ENCODE assay signal across 10 mouse cellular contexts in the genomic region with DNA sequence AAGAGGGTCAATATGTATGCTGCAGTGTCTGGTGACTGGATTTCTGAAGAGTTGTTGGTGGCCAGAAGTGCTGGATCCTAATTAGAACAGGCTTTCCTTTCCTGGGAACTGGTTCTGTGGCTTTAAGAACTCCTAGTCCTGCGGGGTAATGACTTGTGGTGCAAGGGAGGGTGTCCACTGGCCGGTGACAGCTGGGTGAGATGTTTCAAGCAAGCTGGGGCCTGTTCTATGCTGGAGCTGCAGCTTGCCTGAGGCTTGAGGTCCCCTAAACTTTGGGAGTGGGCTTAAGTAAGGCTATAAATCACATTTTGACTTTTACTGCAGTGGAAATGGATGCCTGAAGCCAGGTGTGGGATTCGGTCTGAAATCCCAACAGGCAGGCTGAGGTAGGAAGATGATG. TPM values are rescaled to one million over a fixed set of nuclear protein-coding genes. Genes with fewer than 3 reads are reported as not detected.
DNase-seq lines count a peak whose midpoint lies in the region; ATAC-seq and TF ChIP-seq lines count a peak whose summit lies in the region.
"Had no signal": no experiment of that assay in that cellular context is flagged by ENCODE, and none has a peak within 500 bp of the region (broad histone marks: within the 10 kb centered on the region; RNA-seq: fewer than 3 reads in every experiment).

No protein-coding gene starts in this region.

- no peaks in the 10 kb centered on the region for H3K27me3 ChIP-seq in heart, embryonic 16.5 days (ENCODE audit: control insufficient read depth, insufficient read depth, low read length)
- no peaks in the 10 kb centered on the region for H3K27me3 ChIP-seq in limb, embryonic 13.5 days
- no peaks in the 10 kb centered on the region for H3K27me3 ChIP-seq in stomach, postnatal 0 days (ENCODE audit: control insufficient read depth, insufficient read depth, low read length)
- H3K27me3 ChIP-seq: midbrain, embryonic 13.5 days had no signal

- DNase-seq in retina, postnatal 1 day, result peak; percentile 22
- no peak for DNase-seq in retina, embryonic 14.5 days (ENCODE audit: low spot score)
- DNase-seq in stomach, postnatal 0 days (ENCODE audit: low spot score), result no peak
- DNase-seq in layer of hippocampus, adult 11-12 months (ENCODE audit: low spot score), result no peak
- no peak for DNase-seq in cerebellum, adult 11-12 months
- DNase-seq: gastrocnemius, postnatal 14 days had no signal

- peaks cover 62% of the 10 kb centered on the region for H3K4me1 ChIP-seq in heart, embryonic 16.5 days (ENCODE audit: control insufficient read depth, insufficient read depth, low read length)
- H3K4me1 ChIP-seq in limb, embryonic 13.5 days, result peaks cover 29% of the 10 kb centered on the region
- H3K4me1 ChIP-seq in stomach, postnatal 0 days (replicated peaks; ENCODE audit: control insufficient read depth, insufficient read depth), result peaks cover 9% of the 10 kb centered on the region
- H3K4me1 ChIP-seq: midbrain, embryonic 13.5 days had no signal

- WGBS in heart, embryonic 16.5 days, result 45% methylated on average over 3 of the region's 3 CpGs
- 9% methylated on average over 3 of the region's 3 CpGs for WGBS in limb, embryonic 13.5 days
- 38% methylated on average over 3 of the region's 3 CpGs for WGBS in stomach, postnatal 0 days

- H3K27ac ChIP-seq in heart, embryonic 16.5 days (ENCODE audit: low read length), result peak overlapping the region; percentile 94
- no peak overlapping the region for H3K27ac ChIP-seq in limb, embryonic 13.5 days
- H3K27ac ChIP-seq in stomach, postnatal 0 days (replicated peaks), result peak overlapping the region; percentile 70
- H3K27ac ChIP-seq: midbrain, embryonic 13.5 days had no signal

- no peak for TF ChIP-seq CTCF in stomach, postnatal 0 days (IDR thresholded peaks at IDR 0.05; ENCODE audit: low read depth)

- no peak for TF ChIP-seq EP300 in stomach, postnatal 0 days (optimal IDR thresholded peaks at IDR 0.05)

- no peak overlapping the region for H3K4me3 ChIP-seq in heart, embryonic 16.5 days (ENCODE audit: low read length)
- no peak overlapping the region for H3K4me3 ChIP-seq in limb, embryonic 13.5 days
- H3K4me3 ChIP-seq in stomach, postnatal 0 days (ENCODE audit: low read depth, low read length), result no peak overlapping the region
- H3K4me3 ChIP-seq: midbrain, embryonic 13.5 days had no signal

- no peak for ATAC-seq in heart, embryonic 16.5 days (replicated peaks; ENCODE audit: extremely low read depth, insufficient read depth, low FRiP score)
- ATAC-seq in limb, embryonic 13.5 days (ENCODE audit: low FRiP score, low read depth), result peak; percentile 57; the same call in 1 of the 2 replicates
- ATAC-seq in stomach, postnatal 0 days (ENCODE audit: low FRiP score, low TSS enrichment), result no peak
- ATAC-seq: midbrain, embryonic 13.5 days had no signal

- peaks cover 41% of the 10 kb centered on the region for H3K36me3 ChIP-seq in heart, embryonic 16.5 days (ENCODE audit: control insufficient read depth, insufficient read depth)
- H3K36me3 ChIP-seq in limb, embryonic 13.5 days, result peaks cover 52% of the 10 kb centered on the region
- H3K36me3 ChIP-seq in stomach, postnatal 0 days (ENCODE audit: control insufficient read depth, insufficient read depth, low read length), result peaks cover 26% of the 10 kb centered on the region
- H3K36me3 ChIP-seq: midbrain, embryonic 13.5 days had no signal

- H3K9ac ChIP-seq in heart, embryonic 16.5 days (ENCODE audit: low read length), result peak overlapping the region; percentile 54; the same call in 1 of the 2 replicates
- H3K9ac ChIP-seq in limb, embryonic 13.5 days, result no peak overlapping the region
- H3K9ac ChIP-seq in stomach, postnatal 0 days (ENCODE audit: low read length), result no peak overlapping the region
- H3K9ac ChIP-seq: midbrain, embryonic 13.5 days had no signal

- H3K9me3 ChIP-seq in heart, embryonic 16.5 days (replicated peaks; ENCODE audit: control insufficient read depth, low read length), result no peaks in the 10 kb centered on the region
- H3K9me3 ChIP-seq in limb, embryonic 13.5 days, result no peaks in the 10 kb centered on the region
- H3K9me3 ChIP-seq in stomach, postnatal 0 days (ENCODE audit: control insufficient read depth, low read length), result no peaks in the 10 kb centered on the region
- H3K9me3 ChIP-seq: midbrain, embryonic 13.5 days had no signal

- H3K4me2 ChIP-seq in heart, embryonic 16.5 days (ENCODE audit: low read depth, low read length), result no peak overlapping the region
- 0 out of 2 replicates have a peak overlapping the region, but pooled peaks have one; percentile 1 for H3K4me2 ChIP-seq in limb, embryonic 13.5 days (replicated peaks)
- 0 out of 2 replicates have a peak overlapping the region, but pooled peaks have one; percentile 14 for H3K4me2 ChIP-seq in stomach, postnatal 0 days (replicated peaks; ENCODE audit: low read depth)
- H3K4me2 ChIP-seq: midbrain, embryonic 13.5 days had no signal

RNA-seq across cellular contexts. Expression of a gene that starts 30.5 kb away (rescaled TPM):
- polyA plus RNA-seq in heart, embryonic 16.5 days (2015; fragmentation: Nextera tagmentation; extraction: Ambion mirVana), result 92.1 and 113 TPM in 2 replicates
- polyA plus RNA-seq in limb, embryonic 13.5 days (2015; fragmentation: Nextera tagmentation; extraction: Ambion mirVana), result 62.1 and 71.9 TPM in 2 replicates
- 30.6 and 31.7 TPM in 2 replicates for polyA plus RNA-seq in stomach, postnatal 0 days (2015; fragmentation: Nextera tagmentation; extraction: Ambion mirVana)

RNA-seq across cellular contexts. Expression of a gene that starts 54.9 kb away (rescaled TPM):
- not detected in 2 replicates for polyA plus RNA-seq in heart, embryonic 16.5 days (2015; fragmentation: Nextera tagmentation; extraction: Ambion mirVana)
- not detected in 2 replicates for polyA plus RNA-seq in limb, embryonic 13.5 days (2015; fragmentation: Nextera tagmentation; extraction: Ambion mirVana)
- not detected in 2 replicates for polyA plus RNA-seq in stomach, postnatal 0 days (2015; fragmentation: Nextera tagmentation; extraction: Ambion mirVana)
- polyA plus RNA-seq: midbrain, embryonic 13.5 days; urinary bladder, adult 2 months had no signal

RNA-seq across cellular contexts. Expression of a gene that starts 55.7 kb away (rescaled TPM):
- polyA plus RNA-seq in heart, embryonic 16.5 days (2015; fragmentation: Nextera tagmentation; extraction: Ambion mirVana), result 246 and 263 TPM in 2 replicates
- polyA plus RNA-seq in limb, embryonic 13.5 days (2015; fragmentation: Nextera tagmentation; extraction: Ambion mirVana), result 144 and 145 TPM in 2 replicates
- 108 and 112 TPM in 2 replicates for polyA plus RNA-seq in stomach, postnatal 0 days (2015; fragmentation: Nextera tagmentation; extraction: Ambion mirVana)
